Mouse (Mus musculus) embryo, embryonic 11 days (tissue): ENCODE results near the gene Vmn1r45.
"Not testable (repeated sequence)": the region's sequence is repeated elsewhere in the genome, so short reads cannot be mapped to it uniquely, and the experiment has no call there.

Experiments
- DNase-seq: peaks from one replicate; pipeline ENCODE4 v3.0.0-alpha.2; 2015

Gene Vmn1r45

DNA sequence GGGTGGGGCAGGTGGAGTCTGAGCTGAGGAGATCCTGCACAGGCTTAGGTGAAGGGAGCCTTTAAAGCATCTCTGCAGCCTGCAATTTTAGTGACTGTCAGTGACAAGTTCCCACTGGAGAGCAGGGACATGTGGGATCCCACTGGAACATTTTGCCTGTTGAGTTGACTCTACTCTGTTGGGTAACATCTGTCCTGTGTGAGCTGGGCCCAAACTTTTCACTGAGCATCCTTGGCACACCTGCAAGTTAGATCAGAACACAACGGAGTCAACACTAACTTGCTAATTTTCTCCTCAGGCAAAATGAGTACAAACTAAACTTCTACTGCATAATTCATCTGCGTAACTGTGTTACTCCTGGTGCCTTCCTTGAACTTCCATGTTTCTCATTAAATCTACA, at the start of gene Vmn1r45:
TSS of gene Vmn1r45 (minus strand) at position 101 of the 400 bp plus-strand sequence.
- DNase-seq = not testable (repeated sequence)

DNA sequence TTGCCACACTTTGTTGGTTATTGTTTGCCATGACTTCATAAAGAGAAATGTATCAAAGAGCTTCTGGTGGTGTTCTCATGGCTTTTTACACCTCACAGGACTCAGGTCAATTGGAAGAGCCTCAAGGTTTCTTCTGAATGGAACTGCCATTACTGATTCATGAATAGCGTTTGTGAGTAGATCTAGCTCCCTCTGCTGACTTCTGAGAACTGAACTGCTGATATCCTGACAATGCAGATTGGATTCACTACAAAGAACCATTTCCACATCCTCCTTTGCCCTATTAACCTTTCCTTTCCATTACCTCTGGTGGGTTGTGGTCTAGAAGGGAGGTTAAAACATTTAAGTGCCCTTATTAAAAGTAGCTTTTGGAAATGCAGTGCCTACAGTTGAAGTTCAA, 45.6 kb upstream of the Vmn1r45 start:
- DNase-seq = no peak

DNA sequence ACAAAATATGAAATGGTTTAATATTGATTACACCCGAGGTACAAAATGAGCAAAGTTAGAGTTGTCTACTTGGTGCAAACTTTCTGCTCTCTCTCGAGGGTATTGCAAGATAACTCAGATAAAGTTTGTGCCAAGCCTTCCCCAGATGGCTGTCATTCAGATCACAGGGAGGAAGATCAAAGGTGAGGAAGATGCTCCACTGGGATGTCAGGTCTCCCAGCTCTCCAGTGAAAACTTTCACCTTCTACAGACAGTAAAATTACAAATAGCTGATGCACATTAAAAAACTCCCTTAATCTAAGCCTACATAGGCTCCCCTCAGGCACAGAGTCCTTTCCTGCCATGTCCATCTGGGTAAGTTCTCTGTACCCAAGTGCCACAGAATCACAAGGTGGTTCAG, 28.6 kb upstream of the Vmn1r45 start, which contains the start of gene Vmn1r46:
TSS of gene Vmn1r46 (plus strand) at position 301 of the 400 bp plus-strand sequence.
- no peak for DNase-seq

DNA sequence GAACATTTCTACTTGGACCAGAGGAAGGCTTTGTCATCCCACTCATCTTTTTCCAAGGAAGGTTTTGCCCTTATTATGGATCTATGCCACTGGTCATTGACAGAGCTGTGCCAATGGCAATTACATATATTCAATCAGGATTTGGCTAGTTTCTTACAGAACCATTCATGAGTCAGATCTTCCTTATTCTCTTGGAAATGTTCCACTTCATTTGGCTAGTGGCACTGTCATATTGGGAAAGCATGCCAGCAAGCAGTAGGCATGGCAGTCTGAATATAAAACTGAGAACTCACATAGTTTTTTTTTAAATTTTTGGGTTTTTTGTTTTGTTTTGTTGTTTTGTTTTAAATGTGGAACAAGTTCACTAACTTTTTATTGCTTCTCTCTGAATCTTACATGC, 25.9 kb upstream of the Vmn1r45 start:
- DNase-seq = no peak

DNA sequence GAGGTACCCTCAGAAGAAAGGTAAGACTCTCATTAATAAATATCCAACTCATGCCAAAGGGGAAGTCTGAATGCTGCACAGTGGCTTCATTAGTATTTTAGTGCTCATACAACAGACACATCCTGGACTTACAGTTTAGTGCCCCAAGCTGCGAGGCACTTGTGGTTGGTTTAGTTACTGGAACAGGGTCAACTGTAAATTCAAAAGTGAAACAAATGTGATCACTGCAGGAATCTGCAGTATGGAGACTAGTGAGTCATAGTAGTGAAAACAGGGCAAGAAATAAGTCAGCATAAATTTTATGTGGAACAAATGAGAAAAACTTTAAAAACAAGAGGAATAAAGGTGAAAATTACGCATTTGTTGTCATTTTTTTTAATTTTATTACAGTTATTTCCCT, 13.2 kb upstream of the Vmn1r45 start:
- no peak for DNase-seq

DNA sequence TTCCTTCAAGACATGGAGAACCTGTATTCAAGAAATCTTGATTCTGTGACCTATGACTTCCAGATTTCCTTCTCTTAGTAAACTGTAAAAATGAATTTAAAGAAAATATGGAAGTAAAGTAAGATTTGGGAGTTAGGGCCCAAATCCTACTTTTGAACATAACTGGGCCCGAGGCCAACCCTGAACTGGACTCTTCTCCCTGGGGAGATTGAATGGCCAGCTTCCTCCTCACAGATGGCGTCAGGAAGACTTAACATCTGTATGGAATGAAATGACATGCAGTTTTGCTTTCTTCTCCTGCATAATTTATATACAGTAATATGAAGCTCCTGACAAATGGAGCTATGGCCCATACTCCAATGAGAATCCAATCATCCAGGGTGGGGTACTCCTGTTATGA, 528 bp upstream of the Vmn1r45 start:
- no peak for DNase-seq

DNA sequence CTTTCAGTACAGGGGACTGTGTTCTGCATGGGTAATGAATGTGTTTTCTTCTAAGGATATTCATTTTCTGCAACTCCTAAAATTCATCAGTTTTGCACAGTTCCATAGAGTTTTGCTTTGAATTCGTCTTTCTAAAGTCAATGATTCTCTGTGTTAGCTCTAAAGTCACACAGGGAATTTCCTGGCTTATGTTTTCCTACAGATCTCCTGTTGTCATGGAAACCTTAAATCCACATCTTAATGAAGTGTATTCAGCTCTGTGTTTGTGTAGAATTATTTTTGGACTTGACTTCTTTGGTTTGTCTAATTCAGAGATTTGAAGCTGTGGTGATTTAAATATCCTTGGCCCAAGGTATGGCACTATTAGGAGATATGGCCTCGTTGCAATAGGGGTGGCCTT, 56.6 kb downstream of the Vmn1r45 start:
- DNase-seq = no peak

DNA sequence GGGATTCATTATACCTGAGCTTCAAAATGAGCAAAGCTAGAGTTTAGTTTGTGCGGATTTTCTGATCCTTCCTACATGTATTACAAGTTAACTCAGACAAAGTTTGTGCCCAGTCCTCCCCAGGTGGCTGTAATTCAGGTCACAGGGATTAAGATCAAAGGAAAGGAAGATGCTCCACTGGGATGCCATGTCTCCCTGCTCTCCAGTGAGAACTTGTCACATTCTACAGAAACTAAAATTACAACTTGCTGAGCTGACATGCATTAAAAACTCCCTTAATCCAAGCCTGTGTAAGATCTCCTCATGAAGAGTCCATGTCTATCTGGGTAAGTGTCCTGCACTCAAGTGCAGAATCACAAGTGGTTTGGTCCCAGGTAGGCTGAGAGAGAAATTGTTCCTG, 57.0 kb downstream of the Vmn1r45 start, which contains the start of gene Vmn1r44:
TSS of gene Vmn1r44 (plus strand) at position 301 of the 400 bp plus-strand sequence.
- DNase-seq = no peak
